Mouse (Mus musculus): Measurements from ENCODE around the gene Ctnna3. TPM values are rescaled to one million over a fixed set of nuclear protein-coding genes. Genes with fewer than 3 reads are reported as not detected.
A peak's percentile ranks its signal among the peaks of the same experiment; 100 is the strongest.

The Ctnna3 gene
- total and polyA plus RNA-seq, 3 experiments, result not detected

- TF ChIP-seq ZNF384 (IDR thresholded peaks at IDR 0.05; ENCODE audit: low read depth, low read length), result peak; percentile 91
- TF ChIP-seq E2F4 (IDR thresholded peaks at IDR 0.05; ENCODE audit: borderline replicate concordance, low read depth, low read length), result no peak
- TF ChIP-seq MEF2A (IDR thresholded peaks at IDR 0.05; ENCODE audit: extremely low read depth, insufficient replicate concordance, low read depth, low read length, poor library complexity, severe bottlenecking), result no peak
- no peak for TF ChIP-seq MAZ (IDR thresholded peaks at IDR 0.05; ENCODE audit: low read depth, low read length)
- TF ChIP-seq CHD1 (IDR thresholded peaks at IDR 0.05; ENCODE audit: low read depth, low read length), result no peak
- no peak for TF ChIP-seq MYB (IDR thresholded peaks at IDR 0.05; ENCODE audit: low read depth, low read length)
Measured at GRCm38 (mm10) chr10:63424475-63424814, 5.5 kb upstream of the Ctnna3 start (continued).

- Histone ChIP-seq H3K4me1 (ENCODE audit: control insufficient read depth in 1 of 2, insufficient read depth in 2 of 2, low read length in 2 of 2) (peaks cover 7 to 12% of the 10 kb centered on the region in 2 experiments), H3K4me3 (ENCODE audit: control insufficient read depth in 1 of 2, insufficient read depth in 1 of 2, low read depth in 2 of 2, low read length in 2 of 2) (no peak overlapping the region), H3K27me3 (ENCODE audit: control insufficient read depth in 1 of 2, insufficient read depth in 2 of 2, low read length in 2 of 2) (no peaks in the 10 kb centered on the region), H3K36me3 (ENCODE audit: control insufficient read depth in 1 of 2, insufficient read depth in 2 of 2, low read length in 2 of 2) (peaks cover 0 to 15% of the 10 kb centered on the region in 2 experiments; a peak in 2 of 4 replicates), H3K79me2 (ENCODE audit: control insufficient read depth, insufficient read depth, low read length, poor library complexity) (no peaks in the 10 kb centered on the region; the same call in 1 of the 2 replicates), H3K27ac (ENCODE audit: control insufficient read depth, low read depth, low read length) (no peak overlapping the region), H3K9me3 (replicated peaks; ENCODE audit: insufficient read depth, low read length) (no peaks in the 10 kb centered on the region), H3K9ac (ENCODE audit: control insufficient read depth, low read depth, low read length, poor library complexity, severe bottlenecking) (no peak overlapping the region)
- TF ChIP-seq JUND (IDR thresholded peaks at IDR 0.05; ENCODE audit: low read depth, low read length), result no peak
- TF ChIP-seq ZKSCAN1 (IDR thresholded peaks at IDR 0.05; ENCODE audit: low read depth, low read length), result no peak
- no peak for TF ChIP-seq MAX (IDR thresholded peaks at IDR 0.05; ENCODE audit: low read length)
- TF ChIP-seq GABPA (IDR thresholded peaks at IDR 0.05; ENCODE audit: low read depth, low read length), result no peak
- TF ChIP-seq MEF2A (IDR thresholded peaks at IDR 0.05; ENCODE audit: extremely low read depth, insufficient replicate concordance, low read depth, low read length, poor library complexity, severe bottlenecking), result no peak
- TF ChIP-seq GATA1 (IDR thresholded peaks at IDR 0.05; ENCODE audit: low read depth, low read length), result no peak
- no peak for DNase-seq (ENCODE audit: low read depth, low spot score)
Measured at GRCm38 (mm10) chr10:63427146-63427545, 2.8 kb upstream of the Ctnna3 start.

GRCm38 (mm10) chr10:63428243-63429022 lies 1.5 kb upstream of the Ctnna3 start:
- TF ChIP-seq ETS1 (IDR thresholded peaks at IDR 0.05; ENCODE audit: low read depth, low read length), result no peak
- TF ChIP-seq GABPA (IDR thresholded peaks at IDR 0.05; ENCODE audit: low read depth, low read length), result no peak
- no peak for TF ChIP-seq MXI1 (IDR thresholded peaks at IDR 0.05; ENCODE audit: low read depth, low read length)
- TF ChIP-seq POLR2A (IDR thresholded peaks at IDR 0.05; ENCODE audit: control insufficient read depth in 1 of 2, insufficient read depth in 1 of 2, low read depth in 1 of 2, low read length in 2 of 2, poor library complexity in 1 of 2), result no peak
- no peak for TF ChIP-seq CHD2 (IDR thresholded peaks at IDR 0.05; ENCODE audit: low read length)
- 0 out of 2 replicates have a peak, but pooled peaks have one; percentile 1 for TF ChIP-seq SIN3A (IDR thresholded peaks at IDR 0.05; ENCODE audit: low read length)
- peak; percentile 73; the same call in 1 of the 2 replicates for TF ChIP-seq ZNF384 (IDR thresholded peaks at IDR 0.05; ENCODE audit: low read depth, low read length)
- no peak for TF ChIP-seq MYB (IDR thresholded peaks at IDR 0.05; ENCODE audit: low read depth, low read length)
- 0 out of 2 replicates have a peak, but pooled peaks have one; percentile 41 for TF ChIP-seq UBTF (IDR thresholded peaks at IDR 0.05; ENCODE audit: borderline replicate concordance, insufficient read depth, low read depth, low read length)
- TF ChIP-seq MYC (IDR thresholded peaks at IDR 0.05; ENCODE audit: low read depth, low read length), result no peak
- no peak for TF ChIP-seq MAFK (IDR thresholded peaks at IDR 0.05; ENCODE audit: borderline replicate concordance, low read depth, low read length)
- TF ChIP-seq NRF1 (IDR thresholded peaks at IDR 0.05; ENCODE audit: insufficient read depth, low read depth, low read length, poor library complexity, severe bottlenecking), result no peak
- TF ChIP-seq POLR2AphosphoS2 (IDR thresholded peaks at IDR 0.05; ENCODE audit: low read length), result no peak
- no peak for TF ChIP-seq POLR2AphosphoS5 (IDR thresholded peaks at IDR 0.05; ENCODE audit: borderline replicate concordance, low read depth, low read length)
- 0 out of 2 replicates have a peak, but pooled peaks have one; percentile 30 for TF ChIP-seq HCFC1 (IDR thresholded peaks at IDR 0.05; ENCODE audit: low read depth, low read length)
- peak; percentile 52 for TF ChIP-seq RCOR1 (IDR thresholded peaks at IDR 0.05; ENCODE audit: low read depth, low read length)
- DNase-seq (ENCODE audit: low read depth, low spot score), result peak; percentile 75
- no peak overlapping the region for H3K27ac ChIP-seq (ENCODE audit: control insufficient read depth, low read depth, low read length)

More at GRCm38 (mm10) chr10:63428243-63429022, 1.5 kb upstream of the Ctnna3 start:
- Histone ChIP-seq H3K27me3 (ENCODE audit: control insufficient read depth in 1 of 2, insufficient read depth in 2 of 2, low read length in 2 of 2) (no peaks in the 10 kb centered on the region), H3K36me3 (ENCODE audit: control insufficient read depth in 1 of 2, insufficient read depth in 2 of 2, low read length in 2 of 2) (peaks cover 0 to 24% of the 10 kb centered on the region in 2 experiments; a peak in 2 of 4 replicates), H3K9ac (ENCODE audit: control insufficient read depth, low read depth, low read length, poor library complexity, severe bottlenecking) (peak overlapping the region; percentile 44), H3K9me3 (replicated peaks; ENCODE audit: insufficient read depth, low read length) (no peaks in the 10 kb centered on the region), H3K79me2 (ENCODE audit: control insufficient read depth, insufficient read depth, low read length, poor library complexity) (no peaks in the 10 kb centered on the region; the same call in 1 of the 2 replicates), H3K4me1 (ENCODE audit: control insufficient read depth in 1 of 2, insufficient read depth in 2 of 2, low read length in 2 of 2) (peaks cover 16 to 21% of the 10 kb centered on the region in 2 experiments), H3K4me3 (ENCODE audit: control insufficient read depth in 1 of 2, insufficient read depth in 1 of 2, low read depth in 2 of 2, low read length in 2 of 2) (peak overlapping the region; percentile 39 to 73)
